Comparison of ENCODE assay signal across 14 mouse cellular contexts in genomic region chr7:139136906-139137491, GRCm38 (mm10). TPM values are rescaled to one million over a fixed set of nuclear protein-coding genes. Genes with fewer than 3 reads are reported as not detected.
DNase-seq lines count a peak whose midpoint lies in the region; ATAC-seq lines count a peak whose summit lies in the region.
"Had no signal": no experiment of that assay in that cellular context is flagged by ENCODE, and none has a peak within 500 bp of the region (broad histone marks: within the 10 kb centered on the region; RNA-seq: fewer than 3 reads in every experiment).

No protein-coding gene starts in this region.

- ATAC-seq in midbrain, embryonic 14.5 days (ENCODE audit: low FRiP score, low TSS enrichment): no peak

- H3K9me3 ChIP-seq in midbrain, embryonic 14.5 days (ENCODE audit: control insufficient read depth, low read length): no peaks in the 10 kb centered on the region
- H3K9me3 ChIP-seq: limb, embryonic 15.5 days; neural tube, embryonic 12.5 days had no signal

- intact Hi-C loops in heart, postnatal 14 days (cut with DNase I): no loop called here

- H3K36me3 ChIP-seq in midbrain, embryonic 14.5 days (ENCODE audit: control insufficient read depth, insufficient read depth, low read length): no peaks in the 10 kb centered on the region
- H3K36me3 ChIP-seq: G1E; limb, embryonic 15.5 days; neural tube, embryonic 12.5 days had no signal

- H3K27ac ChIP-seq in midbrain, embryonic 14.5 days (replicated peaks; ENCODE audit: low read depth, low read length): peak overlapping the region; percentile 58; the same call in 1 of the 2 replicates
- H3K27ac ChIP-seq: limb, embryonic 15.5 days; neural tube, embryonic 12.5 days had no signal

- H3K9ac ChIP-seq in midbrain, embryonic 14.5 days (replicated peaks; ENCODE audit: low read length): no peak overlapping the region
- H3K9ac ChIP-seq: limb, embryonic 15.5 days; neural tube, embryonic 12.5 days had no signal

- peaks cover 30% of the 10 kb centered on the region for H3K4me1 ChIP-seq in midbrain, embryonic 14.5 days (ENCODE audit: control insufficient read depth, insufficient read depth, low read length)

- H3K4me3 ChIP-seq in midbrain, embryonic 14.5 days (replicated peaks; ENCODE audit: low read depth, low read length): no peak overlapping the region
- H3K4me3 ChIP-seq: limb, embryonic 15.5 days; neural tube, embryonic 12.5 days had no signal

- H3K4me2 ChIP-seq in midbrain, embryonic 14.5 days (ENCODE audit: low read length): no peak overlapping the region
- H3K4me2 ChIP-seq: limb, embryonic 15.5 days; neural tube, embryonic 12.5 days had no signal

- 54% methylated on average over 5 of the region's 5 CpGs for WGBS in midbrain, embryonic 14.5 days

- H3K27me3 ChIP-seq in midbrain, embryonic 14.5 days (ENCODE audit: control insufficient read depth, insufficient read depth, low read length): no peaks in the 10 kb centered on the region
- H3K27me3 ChIP-seq: limb, embryonic 15.5 days had no signal

- DNase-seq in adrenal gland, postnatal 10 days: peak; percentile 37
- no peak for DNase-seq in adrenal gland, adult 18-20 months (ENCODE audit: low spot score in 2 of 2)
- peak; percentile 50 to 55 for DNase-seq in left cerebral cortex, adult 18-20 months (ENCODE audit: low spot score in 2 of 2)
- no peak for DNase-seq in left cerebral cortex, adult 11 months (ENCODE audit: low spot score)
- DNase-seq in midbrain, embryonic 14.5 days: peak; percentile 84
- no peak for DNase-seq in lung, adult 18-20 months
- no peak for DNase-seq in lung, postnatal 36 days
- DNase-seq in heart, postnatal 14 days: no peak
- DNase-seq: kidney, postnatal 14 days; lung, postnatal 4 days had no signal

RNA-seq across cellular contexts. Expression of gene Dpysl4, which starts 51.2 kb away (rescaled TPM):
- 1 to 10 TPM; 3.3 to 6.3 TPM for total RNA-seq in adrenal gland, postnatal 10 days (2021)
- total RNA-seq in adrenal gland, adult 18-20 months (2021): under 1 TPM; 0.22 to 0.70 TPM
- total RNA-seq in left cerebral cortex, adult 18-20 months (2021): 10 to 100 TPM; 41.8 to 46.8 TPM
- polyA plus RNA-seq in midbrain, embryonic 14.5 days (2014; fragmentation: Nextera tagmentation; extraction: Ambion mirVana): 215 and 238 TPM in 2 replicates
- 1 to 10 TPM; 1.8 to 3.7 TPM for total RNA-seq in heart, postnatal 14 days (2021)
- total RNA-seq: common myeloid progenitor, adult 5-6 weeks had no signal
- polyA plus RNA-seq: G1E had no signal

Comparison
In these comparisons a context has a peak if more than half of its experiments do, and no peak if none do; other contexts are left out.
1. DNase-seq: peak in adrenal gland, postnatal 10 days (single experiment), left cerebral cortex, adult 18-20 months (2 of 2) and midbrain, embryonic 14.5 days (single experiment); none in adrenal gland, adult 18-20 months (0 of 2), left cerebral cortex, adult 11 months (single experiment), lung, adult 18-20 months (0 of 2), lung, postnatal 36 days (single experiment) and heart, postnatal 14 days (0 of 2).
2. RNA of gene Dpysl4, which starts 51.2 kb away (total RNA-seq): 41.8 to 46.8 TPM in left cerebral cortex, adult 18-20 months; 3.3 to 6.3 TPM in adrenal gland, postnatal 10 days, 1.8 to 3.7 TPM in heart, postnatal 14 days and 0.22 to 0.70 TPM in adrenal gland, adult 18-20 months; every median in the first group is over 4 times any median in the second.